Mouse (Mus musculus) brain, embryonic 14.5 days (tissue): Measurements from ENCODE around the gene Eif2b4. TPM values are rescaled to one million over a fixed set of nuclear protein-coding genes. Genes with fewer than 3 reads are reported as not detected.
A peak's percentile ranks its signal among the peaks of the same experiment; 100 is the strongest.

Source experiments
- DNase-seq: peaks from one replicate; pipeline ENCODE4 v3.0.0-alpha.2; 2011; ENCODE audit warnings: low read depth
- CTCF ChIP-seq: fragments of 200-500 bp; IDR thresholded peaks from 2 replicates; pipeline ENCODE4 v1.5.1; 2012; ENCODE audit warnings: inconsistent platforms, mild to moderate bottlenecking, moderate library complexity, borderline replicate concordance; ENCODE audit not compliant: insufficient read depth, insufficient read length; ENCODE audit errors: extremely low read depth
- POLR2A ChIP-seq: fragments of 200-500 bp; IDR thresholded peaks from 2 replicates; pipeline ENCODE4 v1.6.1; 2012; ENCODE audit warnings: mild to moderate bottlenecking, inconsistent platforms, borderline replicate concordance; ENCODE audit not compliant: poor library complexity, insufficient read depth, insufficient read length, severe bottlenecking; ENCODE audit errors: extremely low read depth
- polyA plus RNA-seq: library from polyadenylated mRNA; depleted of rRNA; stranded (reverse); fragments of >200 nt; gene quantifications from 2 replicates; pipeline ENCODE4 v1.2.3, GENCODE M21; 2012; rRNA removed

Eif2b4 gene
- 53.3 and 58.6 TPM in 2 replicates for polyA plus RNA-seq

- DNase-seq = peak; percentile 99
- TF ChIP-seq POLR2A (0 out of 2 replicates have a peak, but pooled peaks have one; percentile 9), CTCF (peak; percentile 38; the same call in 1 of the 2 replicates)
Observed at GRCm38 (mm10) chr5:31192939-31193630, at the start of gene Eif2b4, which contains the start of gene Snx17. Gene Eif2b4 (minus strand): TSS chr5:31193430. Gene Snx17 (plus strand): TSS chr5:31193227.

- DNase-seq = no peak
- TF ChIP-seq POLR2A = no peak
- TF ChIP-seq CTCF = no peak
Observed at GRCm38 (mm10) chr5:31242191-31242590, 49.0 kb upstream of the Eif2b4 start.

- no peak for DNase-seq
- TF ChIP-seq CTCF (no peak), POLR2A (no peak)
Observed at GRCm38 (mm10) chr5:31241522-31242034, 48.3 kb upstream of the Eif2b4 start.

GRCm38 (mm10) chr5:31240637-31241521, 47.6 kb upstream of the Eif2b4 start, which contains the start of the genes Nrbp1 and Gm9970:
Gene Nrbp1 (plus strand): TSS chr5:31240864.
Gene Gm9970 (minus strand): TSS chr5:31241232.
- peak; percentile 98 for DNase-seq
- TF ChIP-seq CTCF = no peak
- TF ChIP-seq POLR2A = peak; percentile 90

- no peak for DNase-seq
- no peak for TF ChIP-seq CTCF
- TF ChIP-seq POLR2A = no peak
Observed at GRCm38 (mm10) chr5:31226641-31227040, 33.4 kb upstream of the Eif2b4 start.

GRCm38 (mm10) chr5:31222696-31223095, 29.5 kb upstream of the Eif2b4 start:
- DNase-seq = no peak
- no peak for TF ChIP-seq POLR2A
- no peak for TF ChIP-seq CTCF

GRCm38 (mm10) chr5:31221304-31221945, 28.2 kb upstream of the Eif2b4 start:
- peak; percentile 59; the same call in 1 of the 2 replicates for TF ChIP-seq CTCF
- no peak for TF ChIP-seq POLR2A
- DNase-seq = peak; percentile 87

- TF ChIP-seq POLR2A = peak; percentile 96
- no peak for TF ChIP-seq CTCF
- peak; percentile 98 for DNase-seq
Observed at GRCm38 (mm10) chr5:31220448-31221303, 27.4 kb upstream of the Eif2b4 start, which contains the start of gene Ppm1g. Gene Ppm1g (minus strand): TSS chr5:31220687.

GRCm38 (mm10) chr5:31219911-31220447, 26.7 kb upstream of the Eif2b4 start:
- TF ChIP-seq POLR2A (no peak), CTCF (0 out of 2 replicates have a peak, but pooled peaks have one; percentile 1)
- peak; percentile 66 for DNase-seq
